Mouse (Mus musculus): ENCODE results near the gene H1foo.

DNA sequence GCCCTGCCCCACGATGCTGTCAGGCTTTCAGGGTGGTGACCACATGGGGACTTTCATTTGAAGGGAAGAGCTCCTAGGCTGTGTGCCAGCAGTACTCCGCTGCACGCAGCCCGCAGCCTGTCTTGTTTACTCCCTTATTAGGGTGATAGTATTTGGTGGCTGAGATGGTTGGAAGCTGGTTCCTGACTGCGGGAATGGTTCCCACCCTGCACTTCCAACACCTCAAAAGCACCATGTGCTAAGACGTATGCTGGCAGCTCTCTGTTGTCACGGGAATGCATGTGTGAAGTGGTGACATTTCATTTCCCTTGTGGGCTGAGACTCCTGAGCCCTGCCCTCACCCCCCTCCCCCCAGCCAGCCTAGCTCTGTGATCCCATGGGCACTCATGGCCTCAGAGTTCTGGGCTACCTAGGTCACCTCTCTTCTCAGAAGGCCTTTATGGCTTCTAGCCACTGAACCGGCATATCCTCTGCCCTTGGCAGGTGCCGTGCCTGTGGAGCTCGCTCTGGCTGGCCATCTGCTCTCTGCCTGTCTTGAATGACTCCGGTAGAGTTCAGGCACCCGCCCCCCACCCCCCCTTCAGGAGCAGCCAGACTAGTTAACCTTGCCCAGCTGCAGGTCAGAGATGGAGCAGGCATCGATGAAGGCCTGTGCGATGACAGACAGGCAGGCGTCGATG lies 12.3 kb downstream of the H1foo start:
- TF ChIP-seq CTCF (IDR thresholded peaks at IDR 0.05; ENCODE audit: extremely low read depth, insufficient read depth, low read length) (no peak), POLR2A (IDR thresholded peaks at IDR 0.05; ENCODE audit: extremely low read depth, insufficient read depth, low read length) (no peak)
